Mouse (Mus musculus): ENCODE data around the gene Ctdspl.
A peak's percentile ranks its signal among the peaks of the same experiment; 100 is the strongest.

The Ctdspl gene

GRCm38 (mm10) chr9:118949654-118950053 lies 23.4 kb downstream of the Ctdspl start:
- DNase-seq (ENCODE audit: low spot score) = no peak

- DNase-seq (ENCODE audit: low spot score) = no peak
Measured at GRCm38 (mm10) chr9:118950061-118950460, 23.8 kb downstream of the Ctdspl start.

GRCm38 (mm10) chr9:118950751-118951150 lies 24.5 kb downstream of the Ctdspl start:
- DNase-seq (ENCODE audit: low spot score) = no peak

- DNase-seq (ENCODE audit: low spot score) = no peak
Measured at GRCm38 (mm10) chr9:118951381-118951780, 25.1 kb downstream of the Ctdspl start.

GRCm38 (mm10) chr9:118952180-118952579 lies 25.9 kb downstream of the Ctdspl start:
- peak; percentile 38 for DNase-seq (ENCODE audit: low spot score)

GRCm38 (mm10) chr9:118953465-118954194 lies 27.4 kb downstream of the Ctdspl start:
- no peak for DNase-seq (ENCODE audit: low spot score)

GRCm38 (mm10) chr9:118958802-118959201 lies 32.5 kb downstream of the Ctdspl start:
- DNase-seq (ENCODE audit: low spot score) = no peak

- DNase-seq (ENCODE audit: low spot score) = peak; percentile 42
Measured at GRCm38 (mm10) chr9:118960415-118961091, 34.3 kb downstream of the Ctdspl start.

GRCm38 (mm10) chr9:118963149-118963548 lies 36.9 kb downstream of the Ctdspl start:
- DNase-seq (ENCODE audit: low spot score) = no peak

GRCm38 (mm10) chr9:118964263-118965034 lies 38.2 kb downstream of the Ctdspl start:
- no peak for DNase-seq (ENCODE audit: low spot score)

GRCm38 (mm10) chr9:118969810-118970209 lies 43.6 kb downstream of the Ctdspl start:
- DNase-seq (ENCODE audit: low spot score) = no peak

GRCm38 (mm10) chr9:118973028-118973427 lies 46.8 kb downstream of the Ctdspl start:
- no peak for DNase-seq (ENCODE audit: low spot score)

- no peak for DNase-seq (ENCODE audit: low spot score)
Measured at GRCm38 (mm10) chr9:118973566-118973965, 47.3 kb downstream of the Ctdspl start.

GRCm38 (mm10) chr9:118974148-118974547 lies 47.9 kb downstream of the Ctdspl start:
- DNase-seq (ENCODE audit: low spot score) = peak; percentile 53

- DNase-seq (ENCODE audit: low spot score) = no peak
Measured at GRCm38 (mm10) chr9:118975211-118975671, 49.0 kb downstream of the Ctdspl start.

GRCm38 (mm10) chr9:118975758-118976157 lies 49.5 kb downstream of the Ctdspl start:
- DNase-seq (ENCODE audit: low spot score) = no peak

GRCm38 (mm10) chr9:118976561-118976960 lies 50.3 kb downstream of the Ctdspl start:
- no peak for DNase-seq (ENCODE audit: low spot score)

- no peak for DNase-seq (ENCODE audit: low spot score)
Measured at GRCm38 (mm10) chr9:118977425-118977824, 51.2 kb downstream of the Ctdspl start.

GRCm38 (mm10) chr9:118980411-118980823 lies 54.2 kb downstream of the Ctdspl start:
- DNase-seq (ENCODE audit: low spot score) = peak; percentile 40

- DNase-seq (ENCODE audit: low spot score) = no peak
Measured at GRCm38 (mm10) chr9:118984650-118985432, 58.6 kb downstream of the Ctdspl start.

GRCm38 (mm10) chr9:118986286-118986685 lies 60.0 kb downstream of the Ctdspl start:
- no peak for DNase-seq (ENCODE audit: low spot score)
